Mouse (Mus musculus) layer of hippocampus, adult 18-20 months (tissue): Measurements from ENCODE around the gene Ppil4. TPM values are rescaled to one million over a fixed set of nuclear protein-coding genes. Genes with fewer than 3 reads are reported as not detected.

Source experiments
- DNase-seq, 2 experiments: peaks; one replicate each; pipeline ENCODE4 v3.0.0; 2022; ENCODE audit warnings: low spot score in 2 of 2
- microRNA-seq, 2 experiments: library from miRNA; unstranded; fragments of <30 nt; microRNA quantifications; one replicate each; pipeline ENCODE4 v1.2.0; 2021
- total RNA-seq, 2 experiments: library from RNA; stranded (reverse); gene quantifications; 2 replicates each; pipeline ENCODE4 v1.2.3; 2021

Ppil4 gene
- total RNA-seq, 2 experiments from 2014 or later = 34.6 to 37.2 TPM

DNA sequence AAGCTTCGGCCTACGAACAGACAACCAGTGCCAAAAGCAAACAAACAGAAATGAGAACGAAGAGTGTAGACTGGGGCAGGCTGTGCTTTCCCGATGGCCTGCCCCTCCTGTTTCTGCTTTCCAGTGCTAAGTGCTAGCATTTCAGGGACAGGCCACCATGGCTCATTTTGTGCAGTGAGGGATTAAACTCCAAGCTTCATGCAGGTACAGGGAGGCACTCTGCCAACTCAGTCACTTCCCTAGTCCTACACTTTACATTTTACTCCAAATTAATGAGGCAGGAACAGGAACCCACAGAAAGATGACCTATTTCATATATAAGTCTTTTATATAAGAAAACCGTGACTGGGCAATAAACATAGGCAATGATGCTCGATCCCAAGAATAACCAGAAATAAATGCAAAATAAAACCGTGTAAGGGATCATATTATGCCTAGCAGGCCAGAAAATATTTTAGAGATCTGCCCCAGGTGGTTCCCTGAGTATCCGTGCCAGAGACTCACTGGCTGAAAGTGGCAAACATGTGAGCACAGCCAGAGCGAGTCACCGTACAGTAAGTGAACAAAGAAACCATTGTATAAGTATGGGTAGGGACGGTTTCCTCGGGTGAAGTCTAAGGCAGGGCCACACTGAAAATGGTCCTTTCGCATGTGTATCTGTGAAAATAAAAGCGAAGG, 68.7 kb downstream of the Ppil4 start:
- DNase-seq = no peak

DNA sequence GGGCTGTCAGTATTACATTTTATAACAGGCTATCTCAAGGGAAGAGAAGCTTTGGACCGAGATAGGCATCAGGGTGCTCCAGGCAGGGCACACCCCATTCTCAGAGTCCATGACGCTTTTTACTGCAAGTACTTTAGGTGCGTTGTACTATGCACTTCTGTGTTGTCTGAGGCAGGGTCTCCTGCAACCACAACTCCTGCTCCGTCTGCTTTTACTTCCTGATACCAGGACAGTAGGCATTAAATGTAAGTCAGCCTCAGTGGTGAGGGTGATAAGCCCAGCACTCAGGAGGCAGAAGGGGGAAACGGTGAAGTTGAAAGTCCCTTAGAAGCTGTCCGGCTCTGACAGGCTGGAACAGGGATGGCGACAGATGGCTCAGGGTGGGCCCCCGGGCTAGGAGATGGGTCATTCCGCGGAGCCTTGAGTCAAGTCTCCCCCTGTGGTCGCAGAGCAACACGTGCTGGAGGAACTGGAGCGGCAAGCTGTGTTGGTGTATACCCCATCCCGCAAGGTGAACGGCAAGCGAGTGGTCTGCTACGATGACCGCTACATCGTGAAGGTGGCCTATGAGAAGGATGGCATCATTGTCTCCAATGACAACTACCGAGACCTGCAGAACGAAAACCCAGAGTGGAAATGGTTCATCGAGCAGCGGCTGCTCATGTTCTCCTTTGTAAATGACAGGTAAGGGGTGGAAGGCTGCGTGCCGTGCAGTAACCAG, 69.4 kb downstream of the Ppil4 start:
- DNase-seq = no peak

DNA sequence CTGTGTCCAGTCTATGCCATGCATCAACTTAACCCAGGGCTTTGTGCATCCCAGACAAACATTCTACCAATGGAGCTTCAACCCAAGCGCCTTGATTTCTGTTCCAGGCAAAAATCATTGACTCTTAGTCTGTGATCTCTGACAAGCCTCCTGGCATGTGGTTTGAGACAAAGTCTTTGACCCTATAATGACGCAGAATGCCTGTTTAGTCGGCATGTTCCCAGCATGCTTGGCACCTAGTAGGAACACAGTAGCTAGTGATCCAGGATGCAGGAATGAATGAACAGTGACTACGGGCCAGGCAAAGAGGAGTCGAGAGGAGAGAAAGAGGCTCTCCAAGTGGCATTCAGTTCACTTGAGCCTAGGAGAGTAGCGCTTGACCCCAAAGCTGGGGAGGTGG, 70.7 kb downstream of the Ppil4 start:
- no peak for DNase-seq

DNA sequence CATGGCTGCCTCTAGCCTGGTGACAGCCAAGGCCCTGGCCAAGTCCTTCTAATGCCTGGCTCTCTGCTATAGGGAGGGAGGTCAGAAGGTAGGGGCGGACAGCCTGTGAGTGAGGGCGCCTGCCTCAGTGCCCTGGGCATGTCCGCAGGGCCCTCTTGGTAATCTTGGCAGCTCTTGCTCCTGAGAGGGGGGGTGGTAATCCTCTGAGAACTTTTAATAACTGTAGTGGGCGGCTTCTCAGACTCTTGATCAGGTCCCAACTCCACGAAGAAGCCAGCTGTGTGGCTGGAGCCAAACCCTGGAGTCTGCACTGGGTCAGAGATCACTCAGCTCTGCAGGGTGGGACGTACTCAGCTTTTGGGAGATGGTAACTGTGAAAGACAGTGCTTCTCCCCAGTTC, 71.5 kb downstream of the Ppil4 start:
- DNase-seq = no peak

DNA sequence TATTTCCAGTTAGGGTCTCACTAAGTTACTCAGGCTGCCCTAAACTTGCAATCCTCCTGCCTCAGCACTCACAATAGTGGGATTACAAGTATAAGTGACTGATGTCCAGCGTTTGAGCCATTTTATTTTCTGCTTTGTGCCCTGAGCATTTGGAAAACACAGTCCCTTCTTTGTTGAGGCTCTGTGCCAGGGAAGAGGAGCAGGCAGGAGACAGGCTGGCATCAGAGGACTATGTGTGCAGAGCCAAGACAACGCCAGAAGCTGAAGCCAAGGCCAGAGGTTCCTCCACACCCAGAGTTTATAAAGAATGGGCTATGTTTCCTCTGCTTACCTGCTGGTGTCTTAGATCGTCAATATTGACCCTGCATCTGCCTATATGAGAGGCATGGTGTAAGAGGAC, 72.1 kb downstream of the Ppil4 start:
- DNase-seq = no peak

DNA sequence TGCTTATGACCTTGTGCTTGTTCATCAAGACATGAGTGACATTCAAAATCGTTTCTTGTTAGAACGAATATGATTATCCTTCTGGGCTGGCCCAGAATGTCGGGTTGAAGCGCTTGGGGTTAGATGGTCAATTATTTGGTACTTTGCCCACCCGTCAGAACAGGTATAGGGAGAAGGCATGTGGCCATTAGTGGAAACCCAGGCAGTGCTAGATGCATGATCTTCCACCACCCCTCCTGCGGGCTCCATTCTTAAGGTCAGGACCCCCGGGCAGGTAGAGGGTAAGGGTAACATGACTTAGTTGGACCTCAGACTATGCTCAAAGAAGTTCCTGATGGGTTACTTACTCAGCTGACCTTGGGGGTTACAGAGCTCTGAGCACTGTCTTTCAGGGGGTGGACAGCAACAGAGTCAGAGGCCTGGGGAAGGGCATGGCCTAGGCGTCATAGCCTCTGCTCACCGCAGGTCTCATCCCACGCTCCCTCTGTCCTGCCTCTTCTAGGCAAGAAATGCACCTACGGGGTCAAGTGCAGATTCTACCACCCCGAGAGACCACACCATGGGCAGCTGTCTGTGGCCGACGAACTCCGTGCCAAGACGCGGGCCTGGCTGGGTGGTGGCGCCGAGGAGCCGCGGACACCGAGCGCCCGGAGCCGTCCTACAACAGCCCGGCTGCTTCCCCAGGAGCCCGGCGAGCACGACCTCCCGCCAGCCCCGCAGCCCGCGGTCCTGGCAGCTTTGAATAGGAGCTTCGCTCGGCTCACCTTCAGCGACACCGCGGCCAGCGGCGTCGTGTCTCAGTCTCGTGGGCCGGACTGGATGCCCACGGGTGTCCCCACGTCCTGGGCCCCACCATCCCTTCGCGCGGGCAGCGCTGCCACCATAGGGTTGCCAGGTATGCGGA, 74.3 kb downstream of the Ppil4 start:
- no peak for DNase-seq

DNA sequence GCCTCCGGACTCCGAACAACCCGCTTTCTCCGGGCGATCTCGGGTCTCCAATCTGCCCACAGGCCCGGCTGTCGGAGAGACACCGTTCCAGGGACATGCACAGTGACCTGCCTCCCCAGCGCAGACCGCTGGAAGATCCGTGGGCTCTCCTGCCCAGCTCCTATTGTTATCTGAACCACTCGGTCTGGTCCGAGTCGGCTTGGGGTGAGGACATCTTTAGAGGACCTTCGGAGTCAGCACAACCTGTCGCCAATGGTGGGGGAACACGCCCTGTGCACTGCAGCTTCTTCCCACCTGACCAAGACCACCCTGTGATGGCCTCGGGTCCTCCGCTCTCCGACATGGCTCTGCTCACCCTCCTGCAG, 75.0 kb downstream of the Ppil4 start:
- DNase-seq = no peak

DNA sequence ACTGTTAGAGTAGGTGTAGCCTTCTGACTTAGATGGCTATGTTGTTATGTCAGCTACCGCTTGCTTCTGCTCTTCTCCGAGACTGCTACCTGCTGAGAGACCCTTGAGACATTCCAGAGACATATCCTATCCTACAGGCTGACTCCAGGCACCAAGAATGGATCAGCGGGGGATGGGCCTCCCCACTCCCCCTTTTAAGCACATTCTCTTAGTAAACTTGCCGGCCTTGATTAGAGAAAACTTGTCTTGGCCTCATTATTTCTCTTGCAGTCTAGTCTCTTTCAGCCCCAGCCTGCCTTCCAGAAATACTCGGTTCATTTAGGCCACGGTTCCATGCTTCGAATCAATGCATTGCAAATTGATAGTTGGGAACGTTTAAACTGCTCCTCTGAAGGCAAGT, 77.1 kb downstream of the Ppil4 start:
- no peak for DNase-seq

DNA sequence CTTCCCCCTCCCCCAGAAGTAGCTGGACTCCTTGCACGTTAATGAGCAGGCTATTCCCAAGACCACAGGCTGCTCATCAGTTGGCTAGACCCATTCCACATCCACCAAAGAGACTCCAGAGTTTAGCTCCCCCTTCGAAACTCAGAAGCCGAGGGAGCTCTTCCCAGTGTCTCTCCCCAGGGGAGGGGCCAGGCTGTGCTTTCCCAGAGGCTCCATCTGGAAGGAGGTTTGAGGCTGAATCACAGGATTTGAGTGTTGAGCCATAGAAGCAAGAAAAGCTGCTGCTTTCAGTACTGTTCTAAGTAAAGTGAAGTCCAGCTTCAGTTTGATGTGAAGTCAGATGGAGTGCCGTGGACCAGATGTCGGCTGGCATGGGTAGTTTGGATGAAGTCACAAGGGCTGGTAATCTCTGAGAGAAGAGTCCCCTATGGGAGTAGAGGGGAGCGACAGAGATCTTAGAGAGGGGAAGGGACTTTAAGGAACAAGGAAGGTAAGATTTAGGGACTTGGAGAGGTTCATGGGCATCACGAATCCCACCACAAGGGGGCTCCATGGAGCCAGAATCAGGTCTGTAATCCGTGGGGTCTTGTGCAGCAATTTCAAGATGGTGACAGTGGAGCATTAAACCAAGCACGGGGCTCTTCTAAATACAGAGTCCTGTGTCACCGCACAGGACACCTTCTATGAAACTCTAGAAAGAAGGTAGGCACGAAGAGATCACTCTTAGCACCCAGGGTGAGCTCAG, 78.1 kb downstream of the Ppil4 start:
- DNase-seq = peak; percentile 65 to 66

DNA sequence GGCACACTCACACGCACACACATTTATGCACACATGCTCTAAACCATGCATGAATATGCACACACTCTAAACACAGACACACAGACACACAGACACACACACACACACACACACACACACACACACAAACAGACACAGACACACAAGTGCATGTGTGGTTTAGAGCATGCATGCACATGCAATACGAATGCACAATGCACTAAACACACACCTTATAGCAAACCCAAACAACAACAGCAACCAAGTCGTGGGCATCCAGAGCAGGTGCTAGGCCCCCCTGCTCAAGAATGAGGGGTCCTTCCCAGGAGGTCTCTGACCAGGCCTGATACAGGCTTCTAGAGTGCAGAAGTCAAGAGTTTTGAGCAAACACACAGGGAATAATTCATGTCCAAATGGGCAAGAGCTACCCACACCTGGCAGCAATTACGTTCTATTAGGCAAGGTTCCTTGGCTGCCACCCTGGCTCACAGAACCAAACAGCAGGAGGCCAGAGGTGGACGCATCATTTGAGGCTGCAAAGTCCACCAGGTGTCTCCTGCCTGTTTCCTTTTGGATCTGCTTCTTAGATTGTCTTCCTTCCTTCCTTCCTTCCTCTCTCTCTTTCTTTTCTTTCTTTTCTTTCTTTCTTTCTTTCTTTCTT, 78.8 kb downstream of the Ppil4 start:
- DNase-seq = no peak

Small RNAs within 50 kb of the gene (microRNA-seq; reads per million reads assigned to microRNA genes)
- 0 reads per million in 2 experiments for gene Mir5104

Other genes starting within 250 kb of the Ppil4 start
- gene Lrp11, start 203.1 kb upstream of the Ppil4 start, total RNA-seq = 100 to 1,000 TPM; 197 to 207 TPM
- gene Nup43, start 125.4 kb upstream of the Ppil4 start, total RNA-seq = 1 to 10 TPM; 6.1 to 6.9 TPM
- 100 to 1,000 TPM; 173 to 177 TPM for gene Pcmt1, start 111.8 kb upstream of the Ppil4 start, total RNA-seq
- 10 to 100 TPM; 31.1 to 32.1 TPM for gene Lats1, start 111.7 kb upstream of the Ppil4 start, total RNA-seq
- 10 to 100 TPM; 16.0 to 18.7 TPM for gene Katna1, start 66.9 kb upstream of the Ppil4 start, total RNA-seq
- gene Ginm1, start 67 bp upstream of the Ppil4 start, total RNA-seq = 10 to 100 TPM; 18.2 to 18.6 TPM
- under 1 TPM in 1 of 2 experiments, not detected in 1; 0.07 TPM for gene Zc3h12d, start 39.6 kb downstream of the Ppil4 start, total RNA-seq
- gene Tab2, start 163.3 kb downstream of the Ppil4 start, total RNA-seq = 10 to 100 TPM; 56.6 to 57.4 TPM